Mouse (Mus musculus): ENCODE results near the gene Bok. TPM values are rescaled to one million over a fixed set of nuclear protein-coding genes. Genes with fewer than 3 reads are reported as not detected.

Gene Bok
- polyA plus RNA-seq, 1 experiment from 2014 or later: 66.8 TPM

- no peaks in the 10 kb centered on the region for H3K27me3 ChIP-seq (ENCODE audit: control insufficient read depth, insufficient read depth, low read length)
- ATAC-seq (ENCODE audit: insufficient read depth, low FRiP score): peak; percentile 83; the same call in 1 of the 2 replicates
- WGBS: 4% methylated on average over 51 of the region's 51 CpGs
- H3K9ac ChIP-seq (ENCODE audit: low read length): peak overlapping the region; percentile 81
- peaks cover 9% of the 10 kb centered on the region; the same call in 1 of the 2 replicates for H3K4me1 ChIP-seq (ENCODE audit: control insufficient read depth, insufficient read depth, low read length)
- H3K36me3 ChIP-seq (ENCODE audit: control insufficient read depth, insufficient read depth, low read length): no peaks in the 10 kb centered on the region
- peak overlapping the region; percentile 94 for H3K4me2 ChIP-seq (ENCODE audit: low read depth, low read length)
- H3K9me3 ChIP-seq (replicated peaks; ENCODE audit: control insufficient read depth, low read length): no peaks in the 10 kb centered on the region
- H3K27ac ChIP-seq (ENCODE audit: low read length): peak overlapping the region; percentile 73
- peak overlapping the region; percentile 71 for H3K4me3 ChIP-seq (replicated peaks; ENCODE audit: low read length)
These were observed 943 bp downstream of the Bok start for GRCm38 (mm10) chr1:93686245-93686960.

- Histone ChIP-seq H3K27me3 (ENCODE audit: control insufficient read depth, insufficient read depth, low read length) (no peaks in the 10 kb centered on the region), H3K36me3 (ENCODE audit: control insufficient read depth, insufficient read depth, low read length) (no peaks in the 10 kb centered on the region), H3K4me2 (ENCODE audit: low read depth, low read length) (peak overlapping the region; percentile 94), H3K27ac (ENCODE audit: low read length) (peak overlapping the region; percentile 73), H3K9ac (ENCODE audit: low read length) (peak overlapping the region; percentile 81), H3K4me3 (replicated peaks; ENCODE audit: low read length) (peak overlapping the region; percentile 71), H3K9me3 (replicated peaks; ENCODE audit: control insufficient read depth, low read length) (no peaks in the 10 kb centered on the region), H3K4me1 (ENCODE audit: control insufficient read depth, insufficient read depth, low read length) (peaks cover 9% of the 10 kb centered on the region; the same call in 1 of the 2 replicates)
- WGBS: 45% methylated on average over 3 of the region's 3 CpGs
- no peak for ATAC-seq (ENCODE audit: insufficient read depth, low FRiP score)
These were observed 1.5 kb downstream of the Bok start for GRCm38 (mm10) chr1:93686961-93687320.

- Histone ChIP-seq H3K36me3 (ENCODE audit: control insufficient read depth, insufficient read depth, low read length) (no peaks in the 10 kb centered on the region), H3K27me3 (ENCODE audit: control insufficient read depth, insufficient read depth, low read length) (no peaks in the 10 kb centered on the region), H3K9ac (ENCODE audit: low read length) (no peak overlapping the region), H3K27ac (ENCODE audit: low read length) (no peak overlapping the region), H3K4me1 (ENCODE audit: control insufficient read depth, insufficient read depth, low read length) (peaks cover 9% of the 10 kb centered on the region; the same call in 1 of the 2 replicates), H3K9me3 (replicated peaks; ENCODE audit: control insufficient read depth, low read length) (no peaks in the 10 kb centered on the region), H3K4me2 (ENCODE audit: low read depth, low read length) (no peak overlapping the region), H3K4me3 (replicated peaks; ENCODE audit: low read length) (no peak overlapping the region)
- 0 out of 2 replicates have a peak, but pooled peaks have one; percentile 15 for ATAC-seq (ENCODE audit: insufficient read depth, low FRiP score)
- WGBS: 68% methylated on average over 8 of the region's 8 CpGs
These were observed 2.7 kb downstream of the Bok start for GRCm38 (mm10) chr1:93688154-93688553.

- no peaks in the 10 kb centered on the region for H3K27me3 ChIP-seq (ENCODE audit: control insufficient read depth, insufficient read depth, low read length)
- ATAC-seq (ENCODE audit: insufficient read depth, low FRiP score): no peak
- H3K36me3 ChIP-seq (ENCODE audit: control insufficient read depth, insufficient read depth, low read length): no peaks in the 10 kb centered on the region
- H3K4me1 ChIP-seq (ENCODE audit: control insufficient read depth, insufficient read depth, low read length): peaks cover 9% of the 10 kb centered on the region; the same call in 1 of the 2 replicates
- H3K4me3 ChIP-seq (replicated peaks; ENCODE audit: low read length): no peak overlapping the region
- no peaks in the 10 kb centered on the region for H3K9me3 ChIP-seq (replicated peaks; ENCODE audit: control insufficient read depth, low read length)
- 0 out of 2 replicates have a peak overlapping the region, but pooled peaks have one; percentile 9 for H3K9ac ChIP-seq (ENCODE audit: low read length)
- WGBS: 78% methylated on average over 7 of the region's 7 CpGs
- no peak overlapping the region for H3K27ac ChIP-seq (ENCODE audit: low read length)
- no peak overlapping the region for H3K4me2 ChIP-seq (ENCODE audit: low read depth, low read length)
These were observed 4.5 kb downstream of the Bok start for GRCm38 (mm10) chr1:93689901-93690496.

GRCm38 (mm10) chr1:93691106-93691505, 5.6 kb downstream of the Bok start:
- no peak overlapping the region for H3K4me3 ChIP-seq (replicated peaks; ENCODE audit: low read length)
- H3K9ac ChIP-seq (ENCODE audit: low read length): no peak overlapping the region
- no peak overlapping the region for H3K27ac ChIP-seq (ENCODE audit: low read length)
- 89% methylated on average over 8 of the region's 8 CpGs for WGBS
- H3K4me1 ChIP-seq (ENCODE audit: control insufficient read depth, insufficient read depth, low read length): peaks cover 7% of the 10 kb centered on the region; the same call in 1 of the 2 replicates
- no peaks in the 10 kb centered on the region for H3K36me3 ChIP-seq (ENCODE audit: control insufficient read depth, insufficient read depth, low read length)
- H3K9me3 ChIP-seq (replicated peaks; ENCODE audit: control insufficient read depth, low read length): no peaks in the 10 kb centered on the region
- H3K4me2 ChIP-seq (ENCODE audit: low read depth, low read length): no peak overlapping the region
- no peak for ATAC-seq (ENCODE audit: insufficient read depth, low FRiP score)
- H3K27me3 ChIP-seq (ENCODE audit: control insufficient read depth, insufficient read depth, low read length): no peaks in the 10 kb centered on the region

GRCm38 (mm10) chr1:93691786-93692357, 6.4 kb downstream of the Bok start:
- peaks cover 7% of the 10 kb centered on the region; the same call in 1 of the 2 replicates for H3K4me1 ChIP-seq (ENCODE audit: control insufficient read depth, insufficient read depth, low read length)
- H3K9me3 ChIP-seq (replicated peaks; ENCODE audit: control insufficient read depth, low read length): no peaks in the 10 kb centered on the region
- no peak overlapping the region for H3K4me2 ChIP-seq (ENCODE audit: low read depth, low read length)
- 68% methylated on average over 10 of the region's 10 CpGs for WGBS
- H3K36me3 ChIP-seq (ENCODE audit: control insufficient read depth, insufficient read depth, low read length): no peaks in the 10 kb centered on the region
- H3K4me3 ChIP-seq (replicated peaks; ENCODE audit: low read length): no peak overlapping the region
- no peak overlapping the region for H3K9ac ChIP-seq (ENCODE audit: low read length)
- no peak overlapping the region for H3K27ac ChIP-seq (ENCODE audit: low read length)
- ATAC-seq (ENCODE audit: insufficient read depth, low FRiP score): no peak
- no peaks in the 10 kb centered on the region for H3K27me3 ChIP-seq (ENCODE audit: control insufficient read depth, insufficient read depth, low read length)

- H3K36me3 ChIP-seq (ENCODE audit: control insufficient read depth, insufficient read depth, low read length): no peaks in the 10 kb centered on the region
- H3K27ac ChIP-seq (ENCODE audit: low read length): no peak overlapping the region
- no peaks in the 10 kb centered on the region for H3K27me3 ChIP-seq (ENCODE audit: control insufficient read depth, insufficient read depth, low read length)
- H3K4me1 ChIP-seq (ENCODE audit: control insufficient read depth, insufficient read depth, low read length): no peaks in the 10 kb centered on the region; the same call in 1 of the 2 replicates
- ATAC-seq (ENCODE audit: insufficient read depth, low FRiP score): no peak
- no peaks in the 10 kb centered on the region for H3K9me3 ChIP-seq (replicated peaks; ENCODE audit: control insufficient read depth, low read length)
- no peak overlapping the region for H3K4me2 ChIP-seq (ENCODE audit: low read depth, low read length)
- no peak overlapping the region for H3K9ac ChIP-seq (ENCODE audit: low read length)
- 76% methylated on average over 9 of the region's 9 CpGs for WGBS
- no peak overlapping the region for H3K4me3 ChIP-seq (replicated peaks; ENCODE audit: low read length)
These were observed 7.3 kb downstream of the Bok start for GRCm38 (mm10) chr1:93692773-93693172.

- ATAC-seq (ENCODE audit: insufficient read depth, low FRiP score): no peak
- Histone ChIP-seq H3K9ac (ENCODE audit: low read length) (no peak overlapping the region), H3K36me3 (ENCODE audit: control insufficient read depth, insufficient read depth, low read length) (no peaks in the 10 kb centered on the region), H3K27me3 (ENCODE audit: control insufficient read depth, insufficient read depth, low read length) (no peaks in the 10 kb centered on the region), H3K4me1 (ENCODE audit: control insufficient read depth, insufficient read depth, low read length) (no peaks in the 10 kb centered on the region; the same call in 1 of the 2 replicates), H3K4me3 (replicated peaks; ENCODE audit: low read length) (no peak overlapping the region), H3K27ac (ENCODE audit: low read length) (no peak overlapping the region), H3K4me2 (ENCODE audit: low read depth, low read length) (no peak overlapping the region), H3K9me3 (replicated peaks; ENCODE audit: control insufficient read depth, low read length) (no peaks in the 10 kb centered on the region)
- WGBS: 64% methylated on average over 3 of the region's 3 CpGs
These were observed 8.0 kb downstream of the Bok start for GRCm38 (mm10) chr1:93693502-93693901.

- Histone ChIP-seq H3K9me3 (replicated peaks; ENCODE audit: control insufficient read depth, low read length) (no peaks in the 10 kb centered on the region), H3K4me3 (replicated peaks; ENCODE audit: low read length) (no peak overlapping the region), H3K4me1 (ENCODE audit: control insufficient read depth, insufficient read depth, low read length) (no peaks in the 10 kb centered on the region), H3K9ac (ENCODE audit: low read length) (no peak overlapping the region), H3K27ac (ENCODE audit: low read length) (no peak overlapping the region), H3K36me3 (ENCODE audit: control insufficient read depth, insufficient read depth, low read length) (no peaks in the 10 kb centered on the region), H3K4me2 (ENCODE audit: low read depth, low read length) (no peak overlapping the region), H3K27me3 (ENCODE audit: control insufficient read depth, insufficient read depth, low read length) (no peaks in the 10 kb centered on the region)
- WGBS: 90% methylated on average over 10 of the region's 10 CpGs
- ATAC-seq (ENCODE audit: insufficient read depth, low FRiP score): no peak
These were observed 8.5 kb downstream of the Bok start for GRCm38 (mm10) chr1:93693943-93694342.
